Mouse (Mus musculus) kidney, adult 2 months (tissue): ENCODE data around the gene Gm525. TPM values are rescaled to one million over a fixed set of nuclear protein-coding genes. Genes with fewer than 3 reads are reported as not detected.
"Not testable (repeated sequence)": the region's sequence is repeated elsewhere in the genome, so short reads cannot be mapped to it uniquely, and the experiment has no call there.

ENCODE experiments used
- DNase-seq: peaks from one replicate; pipeline ENCODE4 v3.0.0; 2021
- H3K27ac ChIP-seq: fragments of 200-500 bp; 2 replicates; pipeline ENCODE4 v1.5.1; 2012; ENCODE audit warnings: low read depth, low read length, control low read depth, inconsistent platforms; ENCODE audit not compliant: insufficient read depth
- H3K27me3 ChIP-seq: fragments of 200-500 bp; replicated peaks from 2 replicates; pipeline ENCODE4 v1.6.1; 2012; ENCODE audit warnings: mild to moderate bottlenecking, moderate library complexity, low read length, inconsistent platforms; ENCODE audit not compliant: control insufficient read depth, insufficient read depth
- H3K36me3 ChIP-seq: fragments of 200-500 bp; 2 replicates; pipeline ENCODE4 v1.6.1; 2012; ENCODE audit warnings: mild to moderate bottlenecking, moderate library complexity, low read length, inconsistent platforms; ENCODE audit not compliant: control insufficient read depth, insufficient read depth
- H3K4me1 ChIP-seq: fragments of 200-500 bp; 2 replicates; pipeline ENCODE4 v1.6.1; 2011; ENCODE audit warnings: low read length; ENCODE audit not compliant: control insufficient read depth, insufficient read depth
- H3K4me3 ChIP-seq: fragments of 200-500 bp; 2 replicates; pipeline ENCODE4 v1.5.1; 2011; ENCODE audit warnings: mild to moderate bottlenecking, low read depth, low read length, control low read depth; ENCODE audit not compliant: insufficient read depth
- CTCF ChIP-seq: fragments of 200-500 bp; conservative IDR thresholded peaks from 2 replicates; pipeline ENCODE4 v1.5.1; 2011; ENCODE audit warnings: low read depth, mild to moderate bottlenecking, control low read depth, low read length, moderate library complexity, mixed read lengths; ENCODE audit not compliant: insufficient read depth, insufficient read length
- POLR2A ChIP-seq: fragments of 200-500 bp; IDR thresholded peaks from one replicate; pipeline ENCODE4 v1.6.1; 2011; ENCODE audit warnings: low read depth, low read length, control low read depth
- WGBS: fragments of 180-500 bp; shearing (Covaris S2); methylation state at CpG from one replicate; pipeline ENCODE4 v1.1.7; 2018; 5-methylcytosine and 5-hydroxymethylcytosine counted together
- polyA plus RNA-seq: library from polyadenylated mRNA; depleted of rRNA; stranded (reverse); fragments of >200 nt; gene quantifications from 2 replicates; pipeline ENCODE4 v1.2.3, GENCODE M21; 2012

The Gm525 gene
- polyA plus RNA-seq, 1 experiment = 1.6 TPM

DNA sequence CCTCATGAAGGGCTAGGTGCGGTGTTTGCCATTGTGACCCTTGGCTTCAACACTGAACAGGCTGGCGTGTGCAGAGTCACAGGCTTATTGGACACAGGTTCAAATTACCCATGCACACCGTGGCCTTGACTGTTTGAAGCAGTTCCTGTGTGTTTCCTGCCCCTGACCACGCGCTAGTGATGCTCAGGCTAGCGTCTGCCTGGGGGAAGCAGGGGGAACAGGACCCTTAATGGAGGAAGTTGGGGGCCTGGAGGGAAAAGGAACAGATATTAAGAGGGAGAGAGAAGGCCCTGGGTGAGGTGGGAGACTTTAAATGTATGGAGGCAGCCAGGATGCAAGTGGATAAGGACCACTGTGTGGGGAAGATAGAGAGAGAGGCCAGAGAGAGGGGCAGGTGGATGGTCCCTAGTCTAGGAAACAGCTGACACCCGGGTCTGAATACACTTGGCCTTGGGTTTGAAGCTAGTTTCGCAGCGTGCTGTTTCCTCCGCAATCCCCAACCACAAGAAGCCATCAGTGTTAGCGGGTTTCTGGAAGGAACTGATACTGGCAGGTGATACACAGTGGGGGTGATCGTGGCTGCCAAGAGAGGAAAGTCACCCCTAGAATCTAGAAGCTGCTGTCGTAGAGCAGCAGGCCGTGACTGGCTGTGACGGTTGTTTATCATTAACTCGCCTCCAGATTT, 5.5 kb downstream of the Gm525 start:
- H3K4me1 ChIP-seq = no peaks in the 10 kb centered on the region
- WGBS = 71% methylated on average over 16 of the region's 16 CpGs
- DNase-seq = no peak
- TF ChIP-seq CTCF (no peak), POLR2A (no peak)
- no peaks in the 10 kb centered on the region for H3K27me3 ChIP-seq
- H3K4me3 ChIP-seq = no peak overlapping the region
- no peak overlapping the region for H3K27ac ChIP-seq
- no peaks in the 10 kb centered on the region for H3K36me3 ChIP-seq

DNA sequence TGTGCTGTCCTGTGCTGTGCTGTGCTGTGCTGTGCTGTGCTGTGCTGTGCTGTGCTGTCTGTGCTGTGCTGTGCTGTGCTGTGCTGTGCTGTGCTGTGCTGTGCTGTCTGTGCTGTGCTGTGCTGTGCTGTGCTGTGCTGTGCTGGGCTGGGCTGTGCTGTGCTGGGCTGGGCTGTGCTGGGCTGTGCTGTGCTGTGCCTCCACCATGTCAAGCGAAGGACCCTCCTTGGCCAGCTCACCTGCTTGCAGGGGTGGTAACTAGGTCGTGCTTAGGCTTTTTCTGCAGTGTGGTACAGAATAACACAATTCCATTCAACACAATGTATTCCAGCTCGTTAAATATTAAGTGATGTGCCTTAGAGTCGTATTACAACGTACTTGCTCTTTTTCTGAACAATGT, 8.3 kb downstream of the Gm525 start:
- DNase-seq, H3K27me3 ChIP-seq, H3K4me3 ChIP-seq, H3K36me3 ChIP-seq, H3K4me1 ChIP-seq, H3K27ac ChIP-seq: not testable (repeated sequence)
- 44% methylated on average over 5 of the region's 5 CpGs for WGBS

DNA sequence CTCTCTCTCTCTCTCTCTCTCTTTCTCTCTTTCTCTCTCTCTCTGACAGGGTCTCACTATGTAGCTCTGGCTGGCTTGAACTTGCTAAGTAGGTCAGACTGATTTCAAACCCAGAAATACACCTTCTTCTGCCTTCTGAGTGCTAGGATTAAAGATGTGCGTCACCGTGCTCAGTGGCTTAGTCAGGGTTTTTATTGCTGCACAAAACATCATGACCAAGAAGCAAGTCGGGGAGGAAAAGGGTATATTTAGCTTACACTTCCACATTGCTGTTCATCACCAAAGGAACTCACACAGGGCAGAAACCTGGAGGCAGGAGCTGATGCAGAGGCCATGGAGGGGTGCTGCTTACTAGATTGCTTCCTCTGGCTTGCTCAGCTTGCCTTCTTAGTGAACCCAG, 9.1 kb downstream of the Gm525 start:
- not testable (repeated sequence) for H3K4me3 ChIP-seq, H3K27me3 ChIP-seq, DNase-seq, H3K36me3 ChIP-seq, H3K4me1 ChIP-seq, H3K27ac ChIP-seq
- WGBS = 66% methylated on average over 3 of the region's 3 CpGs

DNA sequence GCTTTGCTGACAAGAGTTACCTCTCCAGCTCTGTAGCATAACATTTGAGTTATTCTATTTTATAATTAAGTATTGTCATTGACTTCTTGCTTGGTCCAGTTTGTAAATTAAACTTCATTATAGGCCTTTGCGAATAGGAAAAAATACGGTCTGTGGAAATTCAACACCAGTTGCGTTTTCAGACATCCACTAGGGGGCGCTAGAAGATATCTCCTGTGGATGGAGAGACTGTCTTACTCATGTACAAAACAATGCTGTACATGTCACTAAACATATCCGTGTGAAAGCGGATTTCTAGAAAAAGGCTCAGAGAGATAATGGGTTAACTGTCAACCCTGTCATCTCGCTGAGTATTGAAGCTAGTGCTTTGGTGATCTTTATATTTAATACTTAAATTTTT, 11.0 kb downstream of the Gm525 start:
- no peak overlapping the region for H3K4me3 ChIP-seq
- no peak overlapping the region for H3K27ac ChIP-seq
- no peaks in the 10 kb centered on the region for H3K4me1 ChIP-seq
- TF ChIP-seq POLR2A (no peak), CTCF (no peak)
- no peaks in the 10 kb centered on the region for H3K27me3 ChIP-seq
- 32% methylated on average over 7 of the region's 7 CpGs for WGBS
- H3K36me3 ChIP-seq = no peaks in the 10 kb centered on the region
- peak; percentile 61 for DNase-seq

DNA sequence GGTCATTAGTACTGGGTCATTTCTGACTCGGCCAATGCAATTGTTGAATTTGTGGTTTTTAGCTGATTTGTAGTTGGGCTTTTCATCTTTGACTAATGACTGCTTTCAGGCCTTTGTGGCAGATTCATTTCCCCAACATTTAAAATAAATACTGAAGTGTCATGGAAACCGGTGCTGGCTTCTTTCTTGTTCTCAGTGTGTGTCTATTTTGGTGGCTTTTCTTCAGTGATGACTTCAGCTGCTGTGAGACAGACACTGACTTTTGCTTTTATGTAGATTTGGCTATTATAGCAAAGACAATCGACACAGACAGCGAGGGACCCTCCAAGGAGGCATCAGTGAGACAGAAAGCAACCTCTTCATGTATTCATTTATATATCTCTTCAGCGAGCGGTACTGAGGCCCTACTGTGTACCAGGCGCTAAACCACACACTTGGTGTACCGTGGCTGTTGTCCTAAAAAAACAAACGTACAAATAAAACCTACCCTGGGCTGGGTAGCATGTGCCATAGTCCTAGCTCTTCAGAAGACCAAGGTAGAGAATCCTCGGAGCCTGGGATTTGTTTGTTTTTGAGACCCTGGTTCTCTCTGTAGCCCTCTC, 12.7 kb downstream of the Gm525 start:
- H3K36me3 ChIP-seq = no peaks in the 10 kb centered on the region
- no peak for DNase-seq
- TF ChIP-seq CTCF = no peak
- no peak for TF ChIP-seq POLR2A
- H3K27ac ChIP-seq = no peak overlapping the region
- 72% methylated on average over 10 of the region's 10 CpGs for WGBS
- H3K4me1 ChIP-seq = no peaks in the 10 kb centered on the region
- no peak overlapping the region for H3K4me3 ChIP-seq
- H3K27me3 ChIP-seq = no peaks in the 10 kb centered on the region

DNA sequence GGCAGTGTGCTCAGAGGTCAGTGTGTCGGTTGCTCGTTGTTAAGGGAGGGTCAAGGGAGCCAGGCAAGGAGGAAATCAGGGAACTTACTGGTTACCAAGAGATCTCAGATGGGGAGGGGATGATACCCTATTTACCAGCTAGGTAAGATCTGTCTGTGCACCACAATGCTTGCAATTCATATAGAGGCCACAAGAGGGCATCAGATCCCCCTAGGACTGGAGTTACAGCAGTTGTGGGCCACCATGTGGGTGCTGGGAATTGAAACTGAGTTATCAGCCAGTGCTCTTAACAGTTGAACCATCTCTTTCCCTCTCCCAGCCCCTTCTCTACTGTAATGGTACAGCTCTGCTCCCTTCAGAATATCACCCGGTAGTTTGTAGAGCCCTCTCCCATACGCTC, 15.1 kb downstream of the Gm525 start:
- DNase-seq = no peak
- TF ChIP-seq POLR2A = no peak
- peak; percentile 25; the same call in 1 of the 2 replicates for TF ChIP-seq CTCF
- Histone ChIP-seq H3K27ac (no peak overlapping the region), H3K4me1 (no peaks in the 10 kb centered on the region), H3K27me3 (no peaks in the 10 kb centered on the region), H3K36me3 (no peaks in the 10 kb centered on the region), H3K4me3 (no peak overlapping the region)
- 93% methylated on average over 4 of the region's 4 CpGs for WGBS

DNA sequence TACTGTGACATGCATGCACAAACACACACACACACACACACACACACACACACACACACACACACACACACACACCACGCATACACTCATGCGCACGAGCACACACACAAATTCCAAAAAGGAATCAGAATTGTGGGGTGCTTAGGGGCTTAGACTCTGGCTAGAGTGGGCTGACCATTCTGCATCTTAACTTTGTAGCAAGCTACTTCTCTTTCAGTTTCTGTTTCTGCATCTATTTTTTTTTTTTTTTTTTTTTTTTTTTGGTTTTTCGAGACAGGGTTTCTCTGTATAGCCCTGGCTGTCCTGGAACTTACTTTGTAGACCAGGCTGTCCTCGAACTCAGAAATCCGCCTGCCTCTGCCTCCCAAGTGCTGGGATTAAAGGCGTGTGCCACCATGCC, 16.7 kb downstream of the Gm525 start:
- DNase-seq, H3K4me1 ChIP-seq, H3K27me3 ChIP-seq, H3K4me3 ChIP-seq, H3K27ac ChIP-seq, H3K36me3 ChIP-seq: not testable (repeated sequence)
- 94% methylated on average over 6 of the region's 7 CpGs for WGBS

DNA sequence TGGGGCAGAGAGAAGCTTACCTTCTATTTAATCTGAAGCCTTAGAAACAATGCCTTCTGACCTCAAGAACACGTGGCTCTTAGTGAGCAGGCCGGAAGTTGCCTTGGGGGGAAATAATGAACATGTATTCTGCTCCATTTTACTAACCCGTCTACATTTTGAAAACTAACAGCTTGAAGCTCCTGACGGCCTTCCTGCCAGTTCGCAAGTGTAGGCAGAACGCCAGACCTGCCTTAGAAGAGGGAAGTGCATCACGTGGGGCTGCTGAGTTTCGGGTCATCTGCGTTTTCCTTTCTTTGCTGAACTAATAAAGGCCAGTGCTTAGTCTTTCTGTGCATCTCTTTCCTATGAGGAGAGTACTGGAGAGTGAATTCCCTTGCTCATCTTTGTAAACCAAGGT, 19.1 kb downstream of the Gm525 start:
- no peaks in the 10 kb centered on the region for H3K36me3 ChIP-seq
- DNase-seq = peak; percentile 65
- no peak overlapping the region for H3K4me3 ChIP-seq
- H3K27ac ChIP-seq = no peak overlapping the region
- H3K27me3 ChIP-seq = no peaks in the 10 kb centered on the region
- TF ChIP-seq POLR2A (no peak), CTCF (no peak)
- 57% methylated on average over 9 of the region's 9 CpGs for WGBS
- H3K4me1 ChIP-seq = no peaks in the 10 kb centered on the region
